Mouse (Mus musculus) adrenal gland, postnatal 25 days (tissue): ENCODE measurements around the gene Ajm1. TPM values are rescaled to one million over a fixed set of nuclear protein-coding genes. Genes with fewer than 3 reads are reported as not detected.

Experiments used
- DNase-seq: peaks from one replicate; pipeline ENCODE4 v3.0.0; 2021; ENCODE audit warnings: mixed read lengths
- total RNA-seq: library from RNA; stranded (reverse); gene quantifications from 2 replicates; pipeline ENCODE4 v1.2.3, GENCODE M21; 2021

The Ajm1 gene
- total RNA-seq, 1 experiment from 2014 or later = 2.6 TPM

GRCm38 (mm10) chr2:25526510-25527302 lies 54.9 kb downstream of the Ajm1 start:
- DNase-seq = no peak

Other genes with a start within 250 kb of the Ajm1 start
- 53.6 and 57.9 TPM in 2 replicates for gene Man1b1, start 249.4 kb downstream of the Ajm1 start, total RNA-seq
- 24.6 and 31.8 TPM in 2 replicates for gene Dpp7, start 225.4 kb downstream of the Ajm1 start, total RNA-seq
- gene Uap1l1, start 216.1 kb downstream of the Ajm1 start, total RNA-seq = 10.7 and 18.8 TPM in 2 replicates
- gene Sapcd2, start 209.4 kb downstream of the Ajm1 start, total RNA-seq = 1.6 and 2.1 TPM in 2 replicates
- gene Entpd2, start 185.9 kb downstream of the Ajm1 start, total RNA-seq = 2.4 and 3.7 TPM in 2 replicates
- gene Npdc1, start 182.4 kb downstream of the Ajm1 start, total RNA-seq = 120 and 134 TPM in 2 replicates
- gene Fut7, start 158.5 kb downstream of the Ajm1 start, total RNA-seq = not detected in 2 replicates
- 24.9 and 40.5 TPM in 2 replicates for gene Abca2, start 153.1 kb downstream of the Ajm1 start, total RNA-seq
- gene Clic3, start 124.9 kb downstream of the Ajm1 start, total RNA-seq = not detected in 2 replicates
- gene Paxx, start 120.7 kb downstream of the Ajm1 start, total RNA-seq = 32.6 and 41.0 TPM in 2 replicates
- 3.6 and 3.8 TPM in 2 replicates for gene Ptgds, start 111.7 kb downstream of the Ajm1 start, total RNA-seq
- not detected in 2 replicates for gene Lcn12, start 87.8 kb downstream of the Ajm1 start, total RNA-seq
- 99.9 and 103 TPM in 2 replicates for gene Fbxw5, start 81.0 kb downstream of the Ajm1 start, total RNA-seq
- 1.7 and 3.3 TPM in 2 replicates for gene C8g, start 80.0 kb downstream of the Ajm1 start, total RNA-seq
- gene Traf2, start 34.8 kb downstream of the Ajm1 start, total RNA-seq = 29.2 and 30.2 TPM in 2 replicates
- 270 and 317 TPM in 2 replicates for gene Edf1, start 23.9 kb downstream of the Ajm1 start, total RNA-seq
- gene Mamdc4, start 6.9 kb downstream of the Ajm1 start, total RNA-seq = 4.6 and 17.3 TPM in 2 replicates
- gene Phpt1, start 6.5 kb downstream of the Ajm1 start, total RNA-seq = 42.8 and 60.5 TPM in 2 replicates
- gene Rabl6, start 26.8 kb upstream of the Ajm1 start, total RNA-seq = 108 and 118 TPM in 2 replicates
- gene Ccdc183, start 35.9 kb upstream of the Ajm1 start, total RNA-seq = not detected in 2 replicates
- 28.8 and 36.9 TPM in 2 replicates for gene Tmem141, start 40.2 kb upstream of the Ajm1 start, total RNA-seq
- 2.6 and 2.7 TPM in 2 replicates for gene Fcna, start 46.3 kb upstream of the Ajm1 start, total RNA-seq
- gene Lcn8, start 71.4 kb upstream of the Ajm1 start, total RNA-seq = not detected in 2 replicates
- gene Lcn5, start 76.2 kb upstream of the Ajm1 start, total RNA-seq = not detected in 2 replicates
- gene Lcn6, start 95.0 kb upstream of the Ajm1 start, total RNA-seq = not detected in 2 replicates
- gene Lcn10, start 101.0 kb upstream of the Ajm1 start, total RNA-seq = not detected in 2 replicates
- gene Obp2a, start 118.3 kb upstream of the Ajm1 start, total RNA-seq = 0.61 TPM in 1 of 2 replicates, not detected in the other
- gene Bmyc, start 125.0 kb upstream of the Ajm1 start, total RNA-seq = 45.0 and 47.9 TPM in 2 replicates
- not detected in 2 replicates for gene Obp2b, start 155.3 kb upstream of the Ajm1 start, total RNA-seq
- not detected in 2 replicates for gene Lcn3, start 183.8 kb upstream of the Ajm1 start, total RNA-seq
- gene Lcn11, start 195.3 kb upstream of the Ajm1 start, total RNA-seq = not detected in 2 replicates
- not detected in 2 replicates for gene Gm13539, start 200.5 kb upstream of the Ajm1 start, total RNA-seq
- not detected in 2 replicates for gene Glt6d1, start 234.1 kb upstream of the Ajm1 start, total RNA-seq
- not detected in 2 replicates for gene Lcn9, start 241.4 kb upstream of the Ajm1 start, total RNA-seq